Mouse (Mus musculus) embryo, embryonic 11.5 days (tissue): ENCODE data around the gene Akap6.
"Not testable (repeated sequence)": the region's sequence is repeated elsewhere in the genome, so short reads cannot be mapped to it uniquely, and the experiment has no call there.

Source experiments
- DNase-seq: peaks from one replicate; pipeline ENCODE4 v3.0.0-alpha.2; 2012; ENCODE audit warnings: low read depth, low spot score

Akap6 gene

DNA sequence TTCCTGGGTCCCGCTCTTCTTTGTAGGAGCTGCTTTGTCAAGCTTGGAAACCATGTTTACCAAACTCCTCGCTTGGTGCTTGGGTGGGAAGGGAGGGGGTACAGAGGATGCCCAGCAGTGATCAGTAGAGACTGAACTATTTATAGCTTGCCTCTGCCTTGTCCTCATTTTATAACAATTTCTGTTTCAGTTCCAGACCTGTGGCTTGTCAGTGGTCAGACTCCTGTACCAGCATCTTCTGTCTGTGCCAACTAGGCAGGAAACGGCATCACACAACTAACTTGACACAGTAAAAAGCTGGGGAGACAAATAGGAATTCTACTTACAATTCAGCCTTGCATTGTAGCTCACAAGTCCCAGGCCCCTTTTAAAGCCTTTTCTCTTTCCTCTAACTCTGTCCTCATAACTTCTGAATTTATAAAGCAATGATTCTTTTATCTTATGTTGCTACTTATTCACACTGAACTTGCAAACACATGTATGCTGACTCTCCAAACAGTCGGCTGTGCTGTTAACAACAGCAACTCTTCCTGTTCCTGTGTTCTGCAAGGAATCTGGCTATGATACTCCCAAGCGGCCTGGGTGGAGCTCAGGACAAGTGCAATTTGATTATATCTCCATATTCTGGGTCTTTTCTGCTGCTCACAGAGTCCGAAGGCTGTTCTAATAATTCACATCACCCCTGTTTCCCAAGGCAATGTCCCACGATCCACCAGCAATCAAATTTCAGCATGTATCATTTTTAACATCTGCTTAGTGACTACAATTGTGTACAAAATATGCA lies 12.9 kb downstream of the Akap6 start:
- DNase-seq = no peak

DNA sequence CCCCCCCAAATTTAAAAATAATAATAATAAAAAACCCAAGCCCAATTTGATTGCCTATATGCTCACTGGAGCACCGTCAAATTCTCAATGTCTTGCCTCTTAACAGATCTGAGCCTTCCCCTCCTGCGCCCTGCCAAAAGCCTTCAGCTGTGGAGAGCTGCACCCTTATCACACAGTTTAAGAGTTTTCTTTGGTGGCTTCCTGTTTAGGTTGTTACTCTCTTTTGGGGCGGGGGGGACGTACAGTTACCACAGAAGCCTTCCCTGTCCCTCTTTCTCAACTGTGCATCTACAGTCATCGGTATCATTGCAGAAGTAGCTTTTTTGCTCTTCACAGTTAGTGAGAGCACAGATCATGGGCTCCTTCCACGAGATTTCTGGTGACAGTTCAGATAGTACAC lies 19.2 kb downstream of the Akap6 start:
- no peak for DNase-seq

DNA sequence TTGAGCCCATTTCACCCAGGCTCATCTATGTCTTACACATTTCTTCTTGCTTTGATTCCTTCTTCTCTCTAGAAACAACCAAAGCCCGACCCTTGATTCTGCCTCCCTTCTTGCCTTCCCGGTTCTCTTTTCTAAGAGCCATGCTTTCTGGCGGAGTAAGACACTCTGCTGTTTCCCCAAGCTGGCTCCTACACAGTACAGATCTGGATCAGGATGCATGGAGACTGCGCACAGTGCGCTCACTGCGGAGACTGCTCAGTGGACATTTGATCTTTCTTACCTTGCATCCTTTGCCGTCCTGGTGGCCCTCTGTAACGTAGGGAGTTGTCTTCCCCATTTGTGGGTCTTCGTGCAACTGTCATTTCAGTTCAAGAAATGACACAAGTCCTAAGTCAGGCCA lies 20.0 kb downstream of the Akap6 start:
- no peak for DNase-seq

DNA sequence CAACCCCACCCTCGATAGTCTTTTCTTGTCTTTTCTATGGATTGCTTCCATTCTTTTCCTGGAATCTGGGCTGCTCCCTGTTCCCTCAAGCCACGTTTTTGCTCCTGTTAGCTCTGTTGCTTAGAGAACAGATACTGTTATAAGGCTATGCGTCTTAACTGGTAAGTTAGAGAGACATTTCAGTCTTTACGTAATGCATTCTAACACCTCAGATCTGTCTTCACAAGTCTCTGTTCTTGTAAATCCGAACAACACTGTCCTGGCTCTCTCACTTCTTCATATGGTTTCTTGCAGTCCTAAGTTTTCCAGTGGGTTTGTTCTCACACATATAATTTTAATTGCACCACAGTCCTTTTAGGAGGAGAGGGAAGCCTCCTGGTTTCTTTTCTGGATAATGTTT lies 20.5 kb downstream of the Akap6 start:
- no peak for DNase-seq

DNA sequence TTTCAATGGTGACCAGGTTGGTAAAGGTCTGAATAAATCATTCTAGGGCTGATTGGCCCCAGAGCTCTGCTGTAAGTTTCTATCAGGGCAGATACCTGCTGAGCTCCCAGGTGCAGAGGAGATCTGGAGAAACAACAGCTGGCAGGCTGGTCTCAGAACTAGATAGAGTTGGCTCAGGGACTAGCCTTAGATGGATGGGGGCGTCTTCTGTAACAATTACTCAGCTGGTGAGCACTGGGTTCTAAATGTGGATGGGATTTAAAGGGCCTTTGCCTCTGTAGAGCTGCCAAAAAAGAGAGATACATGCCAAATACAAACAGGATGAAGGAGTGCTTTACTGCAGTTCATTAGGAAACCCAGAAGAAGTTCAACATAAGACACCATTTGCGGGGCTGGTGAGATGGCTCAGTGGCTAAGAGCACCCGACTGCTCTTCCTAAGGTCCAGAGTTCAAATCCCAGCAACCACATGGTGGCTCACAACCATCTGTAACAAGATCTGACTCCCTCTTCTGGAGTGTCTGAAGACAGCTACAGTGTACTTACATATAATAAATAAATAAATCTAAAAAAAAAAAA lies 24.9 kb downstream of the Akap6 start:
- not testable (repeated sequence) for DNase-seq

DNA sequence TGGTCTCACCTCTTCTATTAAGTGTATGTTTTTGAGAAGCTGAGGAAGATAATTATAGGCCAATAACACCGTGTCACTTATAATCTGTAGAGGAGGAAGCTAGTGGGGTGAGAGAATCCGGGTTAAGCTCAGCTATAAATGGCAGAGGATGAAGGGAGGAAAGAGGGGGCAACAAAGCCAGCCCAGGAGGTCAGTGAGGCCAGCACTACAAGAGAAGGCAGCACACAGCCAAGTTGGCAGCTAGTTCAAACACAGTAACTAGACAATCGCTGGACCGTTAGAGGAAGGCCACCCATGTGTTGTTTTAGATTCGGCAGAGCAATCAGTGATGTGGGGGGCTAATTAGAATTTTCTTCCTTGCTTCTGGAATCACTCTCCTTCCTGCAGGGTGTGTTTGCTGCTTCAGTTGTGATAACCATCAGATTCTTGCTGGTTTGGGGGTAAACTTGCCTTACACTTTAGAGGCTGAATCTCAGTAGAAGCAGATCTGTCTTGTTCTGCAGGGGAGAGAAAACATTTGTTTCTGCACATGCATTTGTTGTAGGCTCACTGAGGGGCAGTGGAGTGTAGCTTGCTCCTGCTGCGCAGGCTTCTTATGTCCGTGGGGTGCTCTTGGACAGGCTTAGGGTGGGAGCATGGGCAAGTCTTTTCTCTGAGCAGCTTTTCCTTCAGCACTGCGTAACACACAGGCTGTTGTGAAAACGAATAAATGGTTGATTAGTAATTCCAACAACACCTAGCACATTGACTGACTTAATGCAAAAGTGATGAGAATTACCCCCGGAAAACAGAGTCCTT lies 27.4 kb downstream of the Akap6 start:
- no peak for DNase-seq

DNA sequence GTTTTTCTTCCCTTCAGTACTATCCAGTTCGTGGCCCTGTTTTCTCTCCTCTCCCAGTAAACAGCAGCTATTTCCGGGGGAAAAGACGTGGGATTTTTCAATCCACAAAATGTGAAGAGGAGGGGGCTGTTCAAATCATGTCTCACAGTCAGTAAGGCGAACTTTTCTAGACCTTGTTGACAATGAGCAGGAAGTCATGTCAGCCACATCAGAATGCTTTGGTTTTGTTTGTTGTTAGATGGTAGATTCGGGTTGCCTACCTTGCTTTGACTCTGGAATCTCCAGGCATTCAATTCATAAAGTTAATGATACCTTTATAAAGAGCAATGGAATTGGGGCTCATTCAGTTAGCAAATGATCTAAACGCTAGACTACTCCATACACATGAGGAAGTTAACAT lies 30.2 kb downstream of the Akap6 start:
- DNase-seq = no peak

DNA sequence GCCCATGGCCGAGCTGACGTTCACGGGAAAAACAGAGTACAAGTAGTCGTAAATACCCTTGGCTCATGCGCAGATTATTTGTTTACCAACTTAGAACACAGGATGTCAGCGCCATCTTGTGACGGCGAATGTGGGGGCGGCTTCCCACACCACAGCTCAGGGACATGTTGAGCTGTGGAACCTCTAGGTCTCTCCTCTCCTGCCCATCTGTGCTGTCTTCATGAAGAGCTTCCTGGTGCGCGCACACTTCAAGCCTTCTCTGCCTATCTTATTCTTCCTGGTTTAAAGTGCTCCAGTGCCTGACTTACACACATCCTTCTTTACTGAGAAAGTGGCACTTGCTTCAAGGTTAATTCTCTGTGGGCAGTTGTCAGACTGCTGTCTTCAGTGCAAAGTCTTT lies 36.0 kb downstream of the Akap6 start:
- not testable (repeated sequence) for DNase-seq

DNA sequence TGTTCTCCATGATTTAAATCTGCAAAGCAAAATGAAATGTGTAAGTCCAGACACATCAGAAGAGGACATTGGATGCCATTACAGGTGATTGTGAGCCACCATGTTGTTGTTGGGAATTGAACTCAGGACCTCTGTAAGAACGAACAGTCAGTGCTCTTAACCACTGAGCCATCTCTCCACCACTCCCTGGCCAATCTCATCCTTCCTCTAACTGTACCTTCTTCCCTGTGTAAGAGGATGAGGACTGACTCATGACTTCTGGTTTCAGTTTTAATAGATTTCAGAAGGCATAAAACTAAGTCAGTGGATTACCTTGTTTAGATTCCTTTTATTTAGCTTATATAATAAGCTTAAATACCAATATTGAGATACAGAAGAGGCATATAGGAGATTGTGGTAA lies 38.0 kb downstream of the Akap6 start:
- DNase-seq = no peak

DNA sequence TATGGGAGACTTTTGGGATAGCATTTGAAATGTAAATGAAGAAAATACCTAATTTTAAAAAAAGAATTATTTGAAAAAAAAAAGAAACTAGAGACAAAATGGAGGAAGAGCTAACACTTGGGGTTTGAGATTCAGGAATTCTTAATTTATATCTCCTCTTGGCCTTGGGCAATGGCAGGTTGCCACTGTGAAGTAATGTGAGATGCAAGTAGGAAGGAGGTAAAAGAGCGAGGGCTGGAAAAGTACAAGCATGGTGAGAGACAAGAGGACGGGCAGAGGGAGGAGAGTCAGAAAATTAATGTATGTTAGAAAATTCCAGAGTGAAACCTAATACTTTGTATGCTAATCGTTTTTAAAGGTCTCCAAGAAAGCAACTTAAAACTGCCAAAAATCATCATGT lies 40.1 kb downstream of the Akap6 start:
- no peak for DNase-seq

DNA sequence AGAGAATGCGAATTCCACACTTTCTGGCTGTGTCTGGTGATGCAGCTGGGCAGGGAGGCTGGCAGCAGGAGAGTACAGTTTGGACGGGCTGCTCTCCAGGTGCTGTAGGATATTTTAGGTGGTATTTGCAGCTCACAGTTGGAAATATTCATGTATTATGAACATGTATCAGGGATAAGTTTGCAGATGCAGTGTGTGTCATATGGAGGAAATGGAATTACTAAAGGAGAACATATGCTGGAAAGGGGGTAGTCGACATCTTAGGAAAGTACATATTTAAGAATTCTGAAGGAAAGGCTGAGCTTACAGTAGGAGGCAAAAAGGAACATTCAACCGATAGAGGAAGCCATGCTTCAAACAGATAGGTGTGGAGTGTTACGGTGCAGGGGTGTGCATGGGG lies 42.6 kb downstream of the Akap6 start:
- no peak for DNase-seq

DNA sequence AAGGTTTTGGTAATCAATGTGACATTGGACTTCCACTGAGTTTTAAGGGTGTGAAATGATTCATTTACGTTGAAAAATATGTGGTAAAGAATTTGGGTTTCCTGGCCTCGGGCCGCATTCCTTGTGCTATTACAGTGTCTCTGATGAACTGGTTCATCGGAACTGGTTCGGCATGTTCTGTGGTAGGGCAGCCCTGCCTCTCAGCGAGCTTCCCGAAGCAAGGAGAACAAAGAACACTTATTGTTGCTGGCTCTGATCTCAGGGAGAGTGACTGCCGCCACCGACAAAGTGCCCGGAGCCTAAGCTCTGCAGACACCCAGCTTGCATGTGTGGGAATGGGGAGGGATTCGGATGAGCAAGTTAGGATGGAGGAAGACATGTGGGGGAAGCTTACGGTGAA lies 50.8 kb downstream of the Akap6 start:
- DNase-seq = no peak

DNA sequence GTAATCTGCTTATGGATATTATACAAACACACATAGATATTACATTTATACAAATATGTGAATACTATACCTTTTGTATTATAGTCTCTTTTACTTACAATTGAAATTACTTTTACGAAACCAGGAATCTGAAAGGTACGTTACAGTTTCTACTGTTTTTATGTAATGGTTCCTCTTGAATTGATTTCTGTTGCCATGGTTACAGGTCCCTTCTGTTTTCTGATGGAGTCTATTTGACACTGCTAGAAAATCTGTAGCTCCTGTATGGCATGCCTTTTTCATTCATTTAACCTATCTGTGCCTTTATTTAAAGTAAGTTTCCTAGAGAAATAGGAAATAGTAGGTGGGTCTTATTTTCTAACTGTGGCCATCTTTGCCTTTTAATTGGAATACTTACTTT lies 56.5 kb downstream of the Akap6 start:
- DNase-seq = no peak

DNA sequence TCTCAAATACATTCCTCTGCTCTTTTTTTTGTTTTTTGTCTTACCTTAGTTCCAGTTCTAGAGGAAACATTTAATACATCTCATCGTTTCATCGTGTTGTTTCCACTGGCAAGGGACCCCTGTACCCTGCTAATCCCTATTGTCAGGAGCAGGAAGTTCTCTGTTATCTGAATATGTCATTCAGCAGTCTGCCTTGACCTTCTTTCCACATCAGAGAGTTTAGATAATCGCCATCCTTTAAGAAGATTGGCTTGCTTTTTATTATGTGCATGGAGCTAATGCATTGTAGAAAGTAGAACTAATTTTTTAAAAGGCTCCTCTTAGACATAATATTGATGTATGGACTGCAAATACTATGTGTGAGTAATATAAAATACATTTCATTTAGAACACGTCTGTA lies 58.7 kb downstream of the Akap6 start:
- no peak for DNase-seq

DNA sequence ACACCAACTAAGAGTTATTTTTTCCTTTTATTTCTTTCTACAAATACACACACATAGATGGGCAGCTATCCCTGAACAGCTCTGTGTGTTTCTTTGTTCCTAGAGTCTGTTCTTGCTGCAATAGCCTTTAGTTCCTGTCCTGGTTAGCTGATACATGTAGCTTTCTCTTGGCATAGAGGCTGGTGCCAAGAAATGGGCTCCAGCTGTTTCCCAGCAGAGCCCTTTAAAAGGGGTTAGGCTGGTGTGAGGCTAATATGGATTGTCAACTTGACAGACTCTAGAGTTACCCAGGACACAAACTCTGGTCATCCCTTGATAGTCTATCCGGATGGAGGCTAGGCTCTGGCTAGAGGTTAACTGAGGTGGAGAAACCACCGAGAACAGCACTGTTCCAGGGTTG lies 64.9 kb downstream of the Akap6 start:
- no peak for DNase-seq

DNA sequence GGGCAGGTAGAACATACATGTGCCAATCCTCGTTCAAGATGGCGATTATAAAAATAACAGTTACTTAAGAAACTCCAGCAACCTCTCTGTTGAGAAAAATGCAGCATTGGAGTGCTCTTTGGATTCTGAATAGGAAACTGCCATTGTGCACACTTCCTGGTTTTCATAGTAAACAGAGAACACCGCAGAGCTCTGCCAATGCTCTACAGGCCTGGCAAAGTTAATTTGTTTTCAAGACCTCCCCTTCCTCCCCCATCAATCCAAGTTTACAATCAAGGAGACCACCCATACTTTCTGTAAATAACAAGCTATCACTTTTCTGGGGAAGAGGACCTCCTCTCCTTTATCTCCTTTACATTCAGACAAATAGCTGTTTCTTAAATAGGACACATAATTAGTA lies 65.6 kb downstream of the Akap6 start:
- DNase-seq = no peak

DNA sequence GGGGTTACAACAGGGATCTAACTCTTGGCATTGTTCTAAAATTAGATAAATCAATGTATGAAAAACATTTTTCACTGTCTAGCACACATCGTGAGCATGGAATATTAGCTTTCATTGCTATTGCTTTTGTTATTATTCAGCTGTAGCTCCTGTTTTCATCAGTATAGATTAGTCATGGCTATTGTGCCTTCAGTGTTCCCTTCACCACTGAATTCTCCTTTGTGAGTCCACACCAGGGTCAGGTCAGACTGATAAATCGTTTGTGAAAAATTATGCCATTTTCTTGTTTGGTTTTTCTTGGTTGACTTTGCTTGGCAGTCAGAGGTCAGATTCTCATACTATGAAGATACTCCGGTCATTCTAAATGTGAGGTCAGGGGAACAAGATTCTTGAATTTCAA lies 70.4 kb downstream of the Akap6 start:
- DNase-seq = no peak

DNA sequence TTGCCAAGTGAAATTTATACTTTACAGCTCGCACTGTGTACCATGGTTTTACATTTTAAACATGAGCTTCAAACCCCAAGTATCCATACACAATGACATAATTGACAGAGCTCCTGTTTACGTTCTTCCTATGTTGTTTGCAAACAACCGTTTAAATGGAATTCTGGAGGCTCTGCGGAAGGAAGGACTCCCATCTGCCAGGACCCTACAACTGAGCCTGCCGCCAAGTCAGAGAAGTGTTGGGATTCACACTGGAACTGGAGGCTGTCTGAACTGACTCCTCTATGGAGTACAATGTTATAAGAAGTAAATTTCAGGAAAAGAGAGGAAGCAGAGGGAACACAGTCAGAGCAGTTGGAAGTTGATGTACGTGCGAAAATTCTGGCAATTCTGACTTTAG lies 72.7 kb downstream of the Akap6 start:
- no peak for DNase-seq

DNA sequence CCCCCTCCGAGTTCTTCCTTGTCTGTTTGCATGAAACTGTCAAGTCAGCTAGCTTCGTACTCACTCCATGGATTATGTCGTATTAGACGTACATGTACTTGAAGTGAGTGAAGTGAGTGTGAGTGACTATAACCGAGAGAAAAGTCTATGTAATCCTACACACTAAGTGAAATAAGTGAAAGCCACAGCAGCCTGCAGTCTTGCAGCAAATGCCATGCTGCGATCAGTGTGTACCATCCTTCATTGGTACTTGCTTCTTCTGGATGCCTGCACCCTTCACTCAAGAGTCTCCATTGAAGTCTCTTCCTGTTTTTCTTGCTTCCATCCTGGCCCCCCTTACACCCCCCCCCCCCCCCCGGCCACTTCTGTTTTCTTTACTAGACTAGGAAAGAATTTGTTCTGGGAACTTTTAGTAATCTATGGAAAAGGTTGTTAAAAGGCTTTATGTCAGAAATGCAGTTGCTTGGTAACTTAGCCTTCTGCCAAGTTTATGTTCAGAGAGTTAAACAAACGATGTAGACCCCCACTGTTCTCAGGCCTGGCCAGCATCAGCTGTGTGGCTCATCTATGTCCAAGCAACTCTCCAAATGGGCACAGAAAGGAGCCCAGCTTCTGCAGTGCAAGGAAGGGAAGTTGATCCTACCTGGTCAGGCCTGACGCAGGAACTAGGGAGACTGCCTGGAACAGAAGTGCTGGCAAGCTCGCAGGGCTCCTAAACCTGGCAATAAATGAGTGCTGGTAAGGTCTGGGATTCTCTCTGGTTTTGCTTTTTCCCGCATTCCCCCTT lies 73.5 kb downstream of the Akap6 start:
- no peak for DNase-seq

DNA sequence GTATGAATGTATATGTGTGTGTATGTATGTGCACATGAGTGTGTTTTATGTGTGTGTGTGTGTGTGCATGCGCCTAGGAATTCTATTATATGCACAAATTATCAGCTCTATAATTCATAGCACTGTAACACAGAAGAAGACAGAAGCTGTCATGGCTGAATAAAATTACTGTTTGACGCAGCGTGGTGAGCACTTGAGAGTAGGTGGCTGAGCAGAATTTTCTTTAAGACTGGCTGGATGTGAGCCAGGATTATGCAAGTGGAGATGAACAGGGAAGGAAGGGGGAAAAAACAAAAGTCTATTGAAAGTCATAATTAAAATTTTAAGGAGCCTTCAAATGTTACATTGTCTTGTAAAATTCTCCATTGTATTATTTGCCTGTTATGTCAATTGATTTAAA lies 74.7 kb downstream of the Akap6 start:
- no peak for DNase-seq

DNA sequence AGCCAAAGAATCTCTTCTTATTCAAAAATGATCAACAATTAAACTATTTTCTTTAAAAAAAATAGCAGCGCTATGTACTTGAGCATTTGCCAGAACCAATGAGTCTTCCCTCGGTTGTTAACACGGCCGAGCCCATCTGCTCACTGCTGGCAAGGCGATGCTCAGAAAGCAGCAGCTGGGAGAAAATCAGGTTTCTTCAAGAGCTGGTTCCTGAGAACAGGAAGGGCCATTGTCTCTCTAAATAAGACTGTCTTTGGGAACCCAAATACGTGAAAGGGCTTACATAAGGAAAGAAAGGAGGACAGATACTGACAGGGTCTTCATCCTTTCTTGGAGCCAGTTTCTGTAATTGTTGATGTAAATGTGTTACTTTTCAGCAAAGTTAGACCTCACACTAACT lies 75.2 kb downstream of the Akap6 start:
- no peak for DNase-seq

DNA sequence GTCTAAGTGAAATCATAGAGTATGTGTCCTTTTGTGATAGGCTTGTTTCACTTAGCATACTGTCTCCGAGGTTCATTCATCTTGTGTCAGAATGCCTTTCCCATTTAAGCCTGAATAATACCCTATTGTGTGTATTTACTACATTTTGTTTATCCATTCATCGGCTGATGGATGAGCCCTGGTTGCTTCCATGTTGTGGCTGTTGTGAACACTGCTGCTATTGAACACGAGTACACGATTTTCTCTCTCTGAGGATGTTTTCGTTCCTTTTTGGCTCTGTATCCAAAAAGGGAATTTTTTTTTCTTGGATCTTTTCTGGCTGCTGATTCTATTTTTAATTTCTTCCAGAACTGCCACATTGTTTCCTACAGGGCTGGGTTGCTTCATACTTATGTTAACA lies 81.0 kb downstream of the Akap6 start:
- DNase-seq = no peak
